Mouse (Mus musculus) macrophage (primary cell): ENCODE measurements around the gene B9d1. TPM values are rescaled to one million over a fixed set of nuclear protein-coding genes. Genes with fewer than 3 reads are reported as not detected.

Experiments used
- H3K27ac ChIP-seq: fragments of 350-480 bp; formaldehyde crosslinking; 2 replicates; pipeline ENCODE4 v1.9.0; 2021
- H3K36me3 ChIP-seq: fragments of 350-480 bp; formaldehyde crosslinking; 2 replicates; pipeline ENCODE4 v1.9.0; 2021; ENCODE audit errors: inconsistent target
- H3K4me3 ChIP-seq: fragments of 350-480 bp; formaldehyde crosslinking; 2 replicates; pipeline ENCODE4 v1.9.0; 2021; ENCODE audit errors: inconsistent target
- H3K79me2 ChIP-seq: fragments of 350-480 bp; formaldehyde crosslinking; 2 replicates; pipeline ENCODE4 v1.9.0; 2021; ENCODE audit errors: inconsistent target
- WGBS: methylation state at CpG from one replicate; pipeline ENCODE4 v1.1.7; 2026; ENCODE audit warnings: inconsistent platforms; ENCODE audit not compliant: missing documents; 5-methylcytosine and 5-hydroxymethylcytosine counted together
- polyA plus RNA-seq: library from polyadenylated mRNA; stranded (reverse); fragments of 250-400 nt; gene quantifications from 3 replicates; pipeline ENCODE4 v1.2.4, GENCODE M21; 2018; ENCODE audit warnings: inconsistent platforms

The B9d1 gene
- polyA plus RNA-seq, 1 experiment from 2014 or later: 0.59 TPM

GRCm38 (mm10) chr11:61497490-61497889 lies 7.5 kb upstream of the B9d1 start:
- peaks cover 13% of the 10 kb centered on the region for H3K79me2 ChIP-seq
- no peak overlapping the region for H3K4me3 ChIP-seq
- WGBS: 17% methylated on average over 1 of the region's 1 CpGs
- H3K36me3 ChIP-seq: no peaks in the 10 kb centered on the region
- peak overlapping the region; percentile 19; the same call in 1 of the 2 replicates for H3K27ac ChIP-seq

- Histone ChIP-seq H3K79me2 (no peaks in the 10 kb centered on the region), H3K36me3 (no peaks in the 10 kb centered on the region), H3K4me3 (no peak overlapping the region), H3K27ac (peak overlapping the region; percentile 71)
- WGBS: 27% methylated on average over 5 of the region's 6 CpGs
Measured at GRCm38 (mm10) chr11:61498736-61499504, 6.0 kb upstream of the B9d1 start.

- 71% methylated on average over 8 of the region's 8 CpGs for WGBS
- no peak overlapping the region for H3K27ac ChIP-seq
- H3K4me3 ChIP-seq: no peak overlapping the region
- no peaks in the 10 kb centered on the region for H3K79me2 ChIP-seq
- no peaks in the 10 kb centered on the region for H3K36me3 ChIP-seq
Measured at GRCm38 (mm10) chr11:61503933-61504332, 1.0 kb upstream of the B9d1 start.

- WGBS: 57% methylated on average over 1 of the region's 3 CpGs
- Histone ChIP-seq H3K4me3 (no peak overlapping the region), H3K27ac (no peak overlapping the region)
Measured at GRCm38 (mm10) chr11:61514953-61515352, 10.0 kb downstream of the B9d1 start.

GRCm38 (mm10) chr11:61517971-61518370 lies 13.0 kb downstream of the B9d1 start:
- Histone ChIP-seq H3K27ac (no peak overlapping the region), H3K4me3 (no peak overlapping the region), H3K36me3 (no peaks in the 10 kb centered on the region), H3K79me2 (no peaks in the 10 kb centered on the region)
- 45% methylated on average over 1 of the region's 1 CpGs for WGBS

More at GRCm38 (mm10) chr11:61514953-61515352, 10.0 kb downstream of the B9d1 start:
- H3K36me3 ChIP-seq: no peaks in the 10 kb centered on the region
- H3K79me2 ChIP-seq: no peaks in the 10 kb centered on the region

- WGBS: 95% methylated on average over 3 of the region's 3 CpGs
- Histone ChIP-seq H3K27ac (no peak overlapping the region), H3K4me3 (no peak overlapping the region), H3K36me3 (no peaks in the 10 kb centered on the region), H3K79me2 (no peaks in the 10 kb centered on the region)
Measured at GRCm38 (mm10) chr11:61518871-61519270, 13.9 kb downstream of the B9d1 start.

GRCm38 (mm10) chr11:61519484-61520107 lies 14.7 kb downstream of the B9d1 start:
- Histone ChIP-seq H3K36me3 (no peaks in the 10 kb centered on the region), H3K4me3 (no peak overlapping the region)
- 94% methylated on average over 3 of the region's 3 CpGs for WGBS

GRCm38 (mm10) chr11:61526872-61527271 lies 21.9 kb downstream of the B9d1 start:
- H3K36me3 ChIP-seq: no peaks in the 10 kb centered on the region
- no peak overlapping the region for H3K4me3 ChIP-seq
- H3K79me2 ChIP-seq: no peaks in the 10 kb centered on the region
- whole genome bisulfite sequencing: 89% methylated on average over 1 of the region's 1 CpGs
- no peak overlapping the region for H3K27ac ChIP-seq

More at GRCm38 (mm10) chr11:61519484-61520107, 14.7 kb downstream of the B9d1 start:
- Histone ChIP-seq H3K27ac (no peak overlapping the region), H3K79me2 (no peaks in the 10 kb centered on the region)

GRCm38 (mm10) chr11:61529268-61529713 lies 24.3 kb downstream of the B9d1 start:
- H3K27ac ChIP-seq: no peak overlapping the region
- WGBS: 38% methylated on average over 4 of the region's 4 CpGs
- H3K79me2 ChIP-seq: no peaks in the 10 kb centered on the region
- H3K4me3 ChIP-seq: no peak overlapping the region
- no peaks in the 10 kb centered on the region for H3K36me3 ChIP-seq

- no peaks in the 10 kb centered on the region for H3K79me2 ChIP-seq
- no peak overlapping the region for H3K27ac ChIP-seq
- no peaks in the 10 kb centered on the region for H3K36me3 ChIP-seq
- WGBS: 82% methylated on average over 2 of the region's 2 CpGs
- no peak overlapping the region for H3K4me3 ChIP-seq
Measured at GRCm38 (mm10) chr11:61532820-61533219, 27.9 kb downstream of the B9d1 start.

- Histone ChIP-seq H3K27ac (no peak overlapping the region), H3K79me2 (no peaks in the 10 kb centered on the region)
- WGBS: 80% methylated on average over 5 of the region's 5 CpGs
Measured at GRCm38 (mm10) chr11:61533571-61533970, 28.6 kb downstream of the B9d1 start.

GRCm38 (mm10) chr11:61535530-61535929 lies 30.6 kb downstream of the B9d1 start:
- H3K4me3 ChIP-seq: no peak overlapping the region
- no peaks in the 10 kb centered on the region for H3K36me3 ChIP-seq
- H3K27ac ChIP-seq: no peak overlapping the region
- no peaks in the 10 kb centered on the region for H3K79me2 ChIP-seq
- 59% methylated on average over 1 of the region's 1 CpGs for WGBS

More at GRCm38 (mm10) chr11:61533571-61533970, 28.6 kb downstream of the B9d1 start:
- Histone ChIP-seq H3K36me3 (no peaks in the 10 kb centered on the region), H3K4me3 (no peak overlapping the region)

- H3K4me3 ChIP-seq: no peak overlapping the region
- no peaks in the 10 kb centered on the region for H3K79me2 ChIP-seq
- 84% methylated on average over 3 of the region's 3 CpGs for WGBS
- no peak overlapping the region for H3K27ac ChIP-seq
- H3K36me3 ChIP-seq: no peaks in the 10 kb centered on the region
Measured at GRCm38 (mm10) chr11:61536952-61537351, 32.0 kb downstream of the B9d1 start.

- no peaks in the 10 kb centered on the region for H3K79me2 ChIP-seq
- no peaks in the 10 kb centered on the region for H3K36me3 ChIP-seq
- H3K4me3 ChIP-seq: no peak overlapping the region
- no peak overlapping the region for H3K27ac ChIP-seq
- 94% methylated on average over 3 of the region's 3 CpGs for WGBS
Measured at GRCm38 (mm10) chr11:61537362-61537761, 32.4 kb downstream of the B9d1 start.

- 94% methylated on average over 7 of the region's 7 CpGs for WGBS
- Histone ChIP-seq H3K4me3 (no peak overlapping the region), H3K79me2 (no peaks in the 10 kb centered on the region), H3K27ac (no peak overlapping the region), H3K36me3 (no peaks in the 10 kb centered on the region)
Measured at GRCm38 (mm10) chr11:61540642-61541041, 35.7 kb downstream of the B9d1 start.
